Mouse (Mus musculus): ENCODE measurements around the gene Hdhd5. TPM values are rescaled to one million over a fixed set of nuclear protein-coding genes. Genes with fewer than 3 reads are reported as not detected.

The Hdhd5 gene
- polyA plus RNA-seq, 1 experiment from 2014 or later = 13.5 TPM

- Histone ChIP-seq H3K4me1 (replicated peaks; ENCODE audit: control insufficient read depth, insufficient read depth, low read length) (no peaks in the 10 kb centered on the region), H3K27ac (ENCODE audit: low read depth) (no peak overlapping the region), H3K9ac (ENCODE audit: low read length) (no peak overlapping the region), H3K9me3 (ENCODE audit: control insufficient read depth, low read length) (no peaks in the 10 kb centered on the region), H3K27me3 (replicated peaks; ENCODE audit: control insufficient read depth, insufficient read depth, low read length) (no peaks in the 10 kb centered on the region), H3K4me2 (ENCODE audit: low read length) (no peak overlapping the region), H3K4me3 (ENCODE audit: low read depth, low read length) (no peak overlapping the region), H3K36me3 (ENCODE audit: control insufficient read depth, insufficient read depth, low read length) (no peaks in the 10 kb centered on the region)
- WGBS = 28% methylated on average over 8 of the region's 8 CpGs
- ATAC-seq (replicated peaks; ENCODE audit: low FRiP score, low TSS enrichment, low read depth) = no peak
- no peak for DNase-seq (ENCODE audit: low spot score)
Observed at GRCm38 (mm10) chr6:120483211-120483626, 47.9 kb downstream of the Hdhd5 start.

GRCm38 (mm10) chr6:120482756-120483155 lies 48.4 kb downstream of the Hdhd5 start:
- no peaks in the 10 kb centered on the region for H3K4me1 ChIP-seq (replicated peaks; ENCODE audit: control insufficient read depth, insufficient read depth, low read length)
- H3K4me3 ChIP-seq (ENCODE audit: low read depth, low read length) = no peak overlapping the region
- WGBS = 40% methylated on average over 6 of the region's 6 CpGs
- no peak for ATAC-seq (replicated peaks; ENCODE audit: low FRiP score, low TSS enrichment, low read depth)
- H3K9ac ChIP-seq (ENCODE audit: low read length) = no peak overlapping the region
- no peaks in the 10 kb centered on the region for H3K27me3 ChIP-seq (replicated peaks; ENCODE audit: control insufficient read depth, insufficient read depth, low read length)
- no peak overlapping the region for H3K4me2 ChIP-seq (ENCODE audit: low read length)
- H3K36me3 ChIP-seq (ENCODE audit: control insufficient read depth, insufficient read depth, low read length) = no peaks in the 10 kb centered on the region
- no peak for DNase-seq (ENCODE audit: low spot score)
- H3K9me3 ChIP-seq (ENCODE audit: control insufficient read depth, low read length) = no peaks in the 10 kb centered on the region
- H3K27ac ChIP-seq (ENCODE audit: low read depth) = no peak overlapping the region

DNA sequence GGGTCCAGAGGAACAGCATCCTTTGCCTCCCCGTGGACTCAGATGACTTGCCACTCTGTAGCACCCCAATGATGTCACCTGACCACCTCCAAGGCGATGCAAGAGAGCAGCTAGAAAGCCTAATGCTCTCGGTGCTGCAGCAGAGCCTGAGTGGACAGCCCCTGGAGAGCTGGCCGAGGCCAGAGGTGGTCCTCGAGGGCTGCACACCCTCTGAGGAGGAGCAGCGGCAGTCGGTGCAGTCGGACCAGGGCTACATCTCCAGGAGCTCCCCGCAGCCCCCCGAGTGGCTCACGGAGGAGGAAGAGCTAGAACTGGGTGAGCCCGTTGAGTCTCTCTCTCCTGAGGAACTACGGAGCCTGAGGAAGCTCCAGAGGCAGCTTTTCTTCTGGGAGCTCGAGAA lies 49.1 kb downstream of the Hdhd5 start:
- no peak overlapping the region for H3K27ac ChIP-seq (ENCODE audit: low read depth)
- H3K9ac ChIP-seq (ENCODE audit: low read length) = no peak overlapping the region
- ATAC-seq (replicated peaks; ENCODE audit: low FRiP score, low TSS enrichment, low read depth) (no peak), DNase-seq (ENCODE audit: low spot score) (no peak)
- H3K4me2 ChIP-seq (ENCODE audit: low read length) = no peak overlapping the region
- no peaks in the 10 kb centered on the region for H3K36me3 ChIP-seq (ENCODE audit: control insufficient read depth, insufficient read depth, low read length)
- H3K4me3 ChIP-seq (ENCODE audit: low read depth, low read length) = no peak overlapping the region
- H3K4me1 ChIP-seq (replicated peaks; ENCODE audit: control insufficient read depth, insufficient read depth, low read length) = no peaks in the 10 kb centered on the region
- no peaks in the 10 kb centered on the region for H3K27me3 ChIP-seq (replicated peaks; ENCODE audit: control insufficient read depth, insufficient read depth, low read length)
- whole genome bisulfite sequencing = 91% methylated on average over 14 of the region's 14 CpGs
- no peaks in the 10 kb centered on the region for H3K9me3 ChIP-seq (ENCODE audit: control insufficient read depth, low read length)

DNA sequence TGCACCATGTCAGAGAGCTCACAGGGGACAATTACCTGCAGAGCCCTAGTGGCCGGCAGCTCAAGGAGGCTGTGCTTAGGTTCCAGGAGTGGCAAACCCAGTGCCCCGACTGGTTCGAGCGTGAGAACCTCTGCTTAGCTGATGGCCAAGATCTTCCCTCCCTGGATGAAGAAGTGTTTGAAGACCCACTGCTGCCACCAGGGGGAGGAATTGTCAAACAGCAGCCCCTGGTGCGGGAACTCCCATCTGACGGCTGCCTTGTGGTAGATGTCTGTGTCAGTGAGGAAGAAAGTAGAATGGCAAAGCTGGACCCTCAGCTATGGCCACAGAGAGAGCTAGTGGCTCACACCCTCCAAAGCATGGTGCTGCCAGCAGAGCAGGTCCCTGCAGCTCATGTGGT lies 49.6 kb downstream of the Hdhd5 start:
- H3K4me2 ChIP-seq (ENCODE audit: low read length) = no peak overlapping the region
- ATAC-seq (replicated peaks; ENCODE audit: low FRiP score, low TSS enrichment, low read depth) (no peak), DNase-seq (ENCODE audit: low spot score) (no peak)
- H3K9ac ChIP-seq (ENCODE audit: low read length) = no peak overlapping the region
- H3K4me1 ChIP-seq (replicated peaks; ENCODE audit: control insufficient read depth, insufficient read depth, low read length) = no peaks in the 10 kb centered on the region
- no peaks in the 10 kb centered on the region for H3K9me3 ChIP-seq (ENCODE audit: control insufficient read depth, low read length)
- no peaks in the 10 kb centered on the region for H3K36me3 ChIP-seq (ENCODE audit: control insufficient read depth, insufficient read depth, low read length)
- no peak overlapping the region for H3K27ac ChIP-seq (ENCODE audit: low read depth)
- H3K4me3 ChIP-seq (ENCODE audit: low read depth, low read length) = no peak overlapping the region
- no peaks in the 10 kb centered on the region for H3K27me3 ChIP-seq (replicated peaks; ENCODE audit: control insufficient read depth, insufficient read depth, low read length)
- WGBS = 89% methylated on average over 6 of the region's 6 CpGs

GRCm38 (mm10) chr6:120480361-120480760 lies 50.8 kb downstream of the Hdhd5 start:
- 88% methylated on average over 5 of the region's 5 CpGs for WGBS
- H3K36me3 ChIP-seq (ENCODE audit: control insufficient read depth, insufficient read depth, low read length) = no peaks in the 10 kb centered on the region
- no peak overlapping the region for H3K4me3 ChIP-seq (ENCODE audit: low read depth, low read length)
- H3K9me3 ChIP-seq (ENCODE audit: control insufficient read depth, low read length) = no peaks in the 10 kb centered on the region
- no peak for DNase-seq (ENCODE audit: low spot score)
- H3K4me1 ChIP-seq (replicated peaks; ENCODE audit: control insufficient read depth, insufficient read depth, low read length) = no peaks in the 10 kb centered on the region
- H3K9ac ChIP-seq (ENCODE audit: low read length) = no peak overlapping the region
- H3K4me2 ChIP-seq (ENCODE audit: low read length) = no peak overlapping the region
- no peaks in the 10 kb centered on the region for H3K27me3 ChIP-seq (replicated peaks; ENCODE audit: control insufficient read depth, insufficient read depth, low read length)
- no peak for ATAC-seq (replicated peaks; ENCODE audit: low FRiP score, low TSS enrichment, low read depth)
- H3K27ac ChIP-seq (ENCODE audit: low read depth) = no peak overlapping the region

DNA sequence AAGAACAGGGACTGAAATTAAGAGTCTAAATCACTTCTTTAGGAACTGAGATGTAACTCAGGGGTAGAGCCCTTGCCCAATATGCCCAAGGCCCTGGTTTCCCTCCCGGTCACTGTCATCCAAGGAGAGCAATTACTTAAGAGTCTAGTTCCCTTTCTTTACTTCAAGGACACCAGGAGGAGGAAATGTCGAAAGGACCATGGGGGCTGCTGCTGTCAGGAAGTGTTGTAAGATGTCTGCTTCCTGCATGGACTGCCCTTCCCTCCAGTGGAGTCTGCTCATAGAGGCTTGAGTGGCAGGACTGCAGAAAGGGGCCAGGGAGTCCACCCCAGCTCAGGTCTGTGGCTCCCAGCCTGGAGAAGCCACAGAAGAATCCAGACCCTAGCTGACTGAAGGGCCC lies 51.8 kb downstream of the Hdhd5 start:
- H3K36me3 ChIP-seq (ENCODE audit: control insufficient read depth, insufficient read depth, low read length) = no peaks in the 10 kb centered on the region
- H3K4me2 ChIP-seq (ENCODE audit: low read length) = no peak overlapping the region
- DNase-seq (ENCODE audit: low spot score) (no peak), ATAC-seq (replicated peaks; ENCODE audit: low FRiP score, low TSS enrichment, low read depth) (no peak)
- no peaks in the 10 kb centered on the region for H3K4me1 ChIP-seq (replicated peaks; ENCODE audit: control insufficient read depth, insufficient read depth, low read length)
- H3K27ac ChIP-seq (ENCODE audit: low read depth) = no peak overlapping the region
- H3K27me3 ChIP-seq (replicated peaks; ENCODE audit: control insufficient read depth, insufficient read depth, low read length) = no peaks in the 10 kb centered on the region
- H3K9me3 ChIP-seq (ENCODE audit: control insufficient read depth, low read length) = no peaks in the 10 kb centered on the region
- H3K4me3 ChIP-seq (ENCODE audit: low read depth, low read length) = no peak overlapping the region
- 93% methylated on average over 2 of the region's 2 CpGs for WGBS
- no peak overlapping the region for H3K9ac ChIP-seq (ENCODE audit: low read length)

DNA sequence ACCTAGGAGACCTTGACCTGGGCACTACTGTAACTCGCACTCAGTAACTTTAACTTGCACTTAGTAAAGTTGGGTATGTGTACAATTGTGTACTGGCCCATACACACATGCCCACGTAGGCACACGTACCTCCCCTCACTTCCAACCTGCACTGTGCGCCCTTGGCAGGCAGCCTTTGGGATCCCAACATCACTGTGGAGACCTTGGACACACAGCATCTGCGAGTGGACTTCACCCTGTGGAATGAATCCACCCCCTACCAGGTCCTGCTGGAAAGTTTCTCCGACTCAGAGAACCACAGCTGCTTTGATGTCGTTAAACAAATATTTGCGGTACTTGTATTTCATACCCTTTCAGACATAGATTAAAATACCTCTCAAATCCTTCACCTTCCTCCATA lies 55.8 kb downstream of the Hdhd5 start:
- DNase-seq (ENCODE audit: low spot score) = no peak
- Histone ChIP-seq H3K4me2 (ENCODE audit: low read length) (no peak overlapping the region), H3K9me3 (ENCODE audit: control insufficient read depth, low read length) (no peaks in the 10 kb centered on the region), H3K4me1 (replicated peaks; ENCODE audit: control insufficient read depth, insufficient read depth, low read length) (no peaks in the 10 kb centered on the region), H3K9ac (ENCODE audit: low read length) (no peak overlapping the region), H3K27ac (ENCODE audit: low read depth) (no peak overlapping the region), H3K27me3 (replicated peaks; ENCODE audit: control insufficient read depth, insufficient read depth, low read length) (no peaks in the 10 kb centered on the region), H3K4me3 (ENCODE audit: low read depth, low read length) (no peak overlapping the region), H3K36me3 (ENCODE audit: control insufficient read depth, insufficient read depth, low read length) (no peaks in the 10 kb centered on the region)
- ATAC-seq (replicated peaks; ENCODE audit: low FRiP score, low TSS enrichment, low read depth) = no peak
- 64% methylated on average over 8 of the region's 8 CpGs for WGBS

DNA sequence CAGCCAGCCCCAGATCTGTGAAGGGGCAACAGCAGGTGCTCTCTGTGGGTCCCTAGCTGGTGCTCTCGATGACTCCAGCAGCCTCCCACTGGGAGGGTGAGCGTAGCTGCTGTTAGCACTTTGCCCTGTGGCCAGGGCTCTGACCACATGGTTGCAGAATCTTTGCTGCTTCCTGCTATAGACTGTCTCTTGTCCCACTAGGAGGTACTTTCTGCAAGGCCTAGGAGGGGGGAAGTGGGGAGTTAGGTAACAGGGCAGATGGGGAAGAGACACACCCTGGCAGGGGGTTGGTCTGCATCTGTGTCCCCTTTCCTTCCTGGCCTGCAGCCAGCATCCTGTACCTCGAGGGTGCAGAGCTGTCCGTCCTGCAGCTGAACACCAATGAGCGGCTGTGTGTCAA lies 57.7 kb downstream of the Hdhd5 start:
- Histone ChIP-seq H3K9me3 (ENCODE audit: control insufficient read depth, low read length) (no peaks in the 10 kb centered on the region), H3K27me3 (replicated peaks; ENCODE audit: control insufficient read depth, insufficient read depth, low read length) (no peaks in the 10 kb centered on the region), H3K36me3 (ENCODE audit: control insufficient read depth, insufficient read depth, low read length) (no peaks in the 10 kb centered on the region), H3K4me2 (ENCODE audit: low read length) (no peak overlapping the region), H3K9ac (ENCODE audit: low read length) (no peak overlapping the region), H3K27ac (ENCODE audit: low read depth) (no peak overlapping the region), H3K4me1 (replicated peaks; ENCODE audit: control insufficient read depth, insufficient read depth, low read length) (no peaks in the 10 kb centered on the region), H3K4me3 (ENCODE audit: low read depth, low read length) (no peak overlapping the region)
- DNase-seq (ENCODE audit: low spot score) = no peak
- 59% methylated on average over 5 of the region's 5 CpGs for WGBS
- no peak for ATAC-seq (replicated peaks; ENCODE audit: low FRiP score, low TSS enrichment, low read depth)

DNA sequence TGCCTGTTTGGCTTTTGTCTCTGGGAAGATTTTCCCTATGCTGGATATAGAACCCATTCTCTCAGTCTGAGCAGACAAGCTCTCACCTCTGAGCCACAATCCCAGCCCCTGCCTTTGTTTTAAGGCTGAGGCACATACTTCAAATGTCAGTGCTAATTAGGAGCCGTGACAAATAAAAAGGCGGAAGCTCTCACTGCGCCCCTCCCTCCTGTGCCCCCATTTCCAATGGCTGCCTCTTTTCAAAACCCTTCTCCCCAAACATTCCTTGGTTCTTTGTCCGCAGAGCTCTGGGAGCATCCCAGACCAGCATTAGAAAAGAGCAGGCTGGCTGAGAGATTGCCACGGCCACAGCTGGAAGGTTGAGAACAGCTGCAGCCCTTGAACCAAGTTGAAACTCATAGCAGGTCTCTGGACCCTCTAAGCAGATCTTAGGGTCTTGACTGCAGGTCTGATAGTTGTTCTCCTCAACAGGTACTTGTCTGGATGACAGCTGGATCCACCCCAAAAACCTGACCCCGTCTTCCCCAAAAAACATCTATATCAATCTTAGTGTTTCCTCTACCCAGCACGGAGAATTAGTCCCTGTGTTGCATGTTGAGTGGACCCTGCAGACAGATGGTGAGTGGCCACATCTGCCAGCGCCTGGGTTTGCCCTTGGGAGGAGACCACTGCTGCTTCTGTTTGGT lies 58.5 kb downstream of the Hdhd5 start:
- Histone ChIP-seq H3K4me2 (ENCODE audit: low read length) (no peak overlapping the region), H3K36me3 (ENCODE audit: control insufficient read depth, insufficient read depth, low read length) (no peaks in the 10 kb centered on the region), H3K27me3 (replicated peaks; ENCODE audit: control insufficient read depth, insufficient read depth, low read length) (no peaks in the 10 kb centered on the region), H3K9ac (ENCODE audit: low read length) (no peak overlapping the region), H3K9me3 (ENCODE audit: control insufficient read depth, low read length) (no peaks in the 10 kb centered on the region), H3K4me1 (replicated peaks; ENCODE audit: control insufficient read depth, insufficient read depth, low read length) (no peaks in the 10 kb centered on the region), H3K4me3 (ENCODE audit: low read depth, low read length) (no peak overlapping the region), H3K27ac (ENCODE audit: low read depth) (no peak overlapping the region)
- 38% methylated on average over 8 of the region's 8 CpGs for WGBS
- ATAC-seq (replicated peaks; ENCODE audit: low FRiP score, low TSS enrichment, low read depth) (no peak), DNase-seq (ENCODE audit: low spot score) (no peak)
